In genomic region chr5:147894455-147895076, GRCm38 (mm10) we compare ENCODE assay signal across 8 mouse cellular contexts. TPM values are rescaled to one million over a fixed set of nuclear protein-coding genes. Genes with fewer than 3 reads are reported as not detected.
DNase-seq lines count a peak whose midpoint lies in the region; ATAC-seq lines count a peak whose summit lies in the region.

Slc46a3 (minus strand) TSS chr5:147894815.

- peaks cover 9% of the 10 kb centered on the region for H3K4me1 ChIP-seq in hindbrain, embryonic 16.5 days (ENCODE audit: control insufficient read depth, insufficient read depth, low read depth, low read length)

- peak; percentile 99 for ATAC-seq in hindbrain, embryonic 16.5 days

- H3K79me2 ChIP-seq in macrophage (ENCODE audit: inconsistent target), result no peaks in the 10 kb centered on the region

- H3K4me3 ChIP-seq in hindbrain, embryonic 16.5 days (ENCODE audit: low read length), result peak within 1 kb of the TSS; percentile 80
- H3K4me3 ChIP-seq in macrophage (ENCODE audit: inconsistent target), result peak within 1 kb of the TSS; percentile 86

- H3K4me2 ChIP-seq in hindbrain, embryonic 16.5 days (ENCODE audit: low read length), result peak within 1 kb of the TSS; percentile 94

- H3K9ac ChIP-seq in hindbrain, embryonic 16.5 days (ENCODE audit: low read depth, low read length), result peak within 1 kb of the TSS; percentile 67

- no peaks in the 10 kb centered on the region for H3K9me3 ChIP-seq in hindbrain, embryonic 16.5 days (ENCODE audit: control insufficient read depth, low read length)

- no peaks in the 10 kb centered on the region; the same call in 1 of the 2 replicates for H3K27me3 ChIP-seq in hindbrain, embryonic 16.5 days (replicated peaks; ENCODE audit: control insufficient read depth, insufficient read depth, low read length)

- H3K27ac ChIP-seq in hindbrain, embryonic 16.5 days (ENCODE audit: low read depth, low read length), result no peak within 1 kb of the TSS
- H3K27ac ChIP-seq in macrophage, result peak within 1 kb of the TSS; percentile 93

- WGBS in hindbrain, embryonic 16.5 days, result under 1% methylated on average over 47 of the region's 47 CpGs
- 0% methylated on average over 44 of the region's 47 CpGs for WGBS in macrophage (ENCODE audit: missing documents)

- DNase-seq in T-cell, adult 2 months (ENCODE audit: low spot score), result peak; percentile 92
- DNase-seq in cerebellum, postnatal 36 days, result peak; percentile 95 to 99
- DNase-seq in gastrocnemius, adult 18-20 months (ENCODE audit: low spot score), result peak; percentile 97
- DNase-seq in left cerebral cortex, adult 18-20 months (ENCODE audit: low spot score in 2 of 2), result peak; percentile 92
- DNase-seq in right cerebral cortex, adult 18-20 months, result peak; percentile 93
- DNase-seq in urinary bladder, postnatal 10 days (ENCODE audit: low spot score), result peak; percentile 57

- H3K36me3 ChIP-seq in hindbrain, embryonic 16.5 days (ENCODE audit: control insufficient read depth, insufficient read depth, low read length), result no peaks in the 10 kb centered on the region
- H3K36me3 ChIP-seq in macrophage (ENCODE audit: inconsistent target), result no peaks in the 10 kb centered on the region

RNA-seq across cellular contexts. Expression of gene Slc46a3, which starts in this region (rescaled TPM):
- total RNA-seq in gastrocnemius, adult 18-20 months (2021), result 10 to 100 TPM; 10.3 to 10.8 TPM
- 5.4 and 6.3 TPM in 2 replicates for polyA plus RNA-seq in hindbrain, embryonic 16.5 days (2015; fragmentation: Nextera tagmentation; extraction: Ambion mirVana)
- 1 to 10 TPM; 6.9 to 7.1 TPM for total RNA-seq in left cerebral cortex, adult 18-20 months (2021)
- total RNA-seq in macrophage (2018; cell fraction: chromatin; rRNA removed), result 10 to 100 TPM in 16 of 26 experiments, 1 to 10 TPM in 10; 2.6 to 61.4 (median 17.5) TPM
- 100 to 1,000 TPM in 9 of 26 experiments, 10 to 100 TPM in 17; 29.8 to 129 (median 60.5) TPM for total RNA-seq in macrophage (2018; cell fraction: cytosol; rRNA removed)
- total RNA-seq in macrophage (2018; cell fraction: nucleus; rRNA removed), result 100 to 1,000 TPM in 1 of 26 experiments, 10 to 100 TPM in 24, 1 to 10 TPM in 1; 5.4 to 108 (median 31.2) TPM
- 44.5 to 143 TPM (median 102 TPM) in 3 replicates for polyA plus RNA-seq in macrophage (2018)
